Mouse (Mus musculus): Measurements from ENCODE around the gene Mroh7.
"Not testable (repeated sequence)": the region's sequence is repeated elsewhere in the genome, so short reads cannot be mapped to it uniquely, and the experiment has no call there.

Mroh7 gene

GRCm38 (mm10) chr4:106730814-106731213, at the start of gene Mroh7:
Gene Mroh7 (minus strand): TSS chr4:106730925.
- in situ Hi-C loops (cut with MboI, MseI), result no loop called here

GRCm38 (mm10) chr4:106780045-106780444, 49.3 kb upstream of the Mroh7 start:
- in situ Hi-C loops (cut with MboI, MseI), result no loop called here

GRCm38 (mm10) chr4:106778116-106778788, 47.5 kb upstream of the Mroh7 start:
- in situ Hi-C loops (cut with MboI, MseI), result no loop called here

GRCm38 (mm10) chr4:106776998-106777397, 46.3 kb upstream of the Mroh7 start:
- in situ Hi-C loops (cut with MboI, MseI), result no loop called here

DNA sequence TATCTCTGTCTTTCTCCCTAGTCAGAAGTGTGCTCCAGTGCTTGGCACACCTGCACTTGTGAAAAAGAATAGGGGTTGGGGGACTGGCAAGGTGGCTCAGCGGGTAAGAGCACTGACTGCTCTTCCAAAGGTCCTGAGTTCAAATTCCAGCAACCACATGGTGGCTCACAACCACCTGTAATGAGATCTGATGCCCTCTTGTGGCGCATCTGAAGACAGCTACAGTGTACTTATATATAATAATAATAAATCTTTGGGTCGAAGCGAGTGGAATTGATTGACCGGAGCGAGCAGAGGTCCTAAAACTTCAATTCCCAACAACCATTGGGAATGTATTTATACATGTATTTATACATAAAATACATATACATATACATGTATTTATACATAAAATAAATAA, 45.0 kb upstream of the Mroh7 start:
- in situ Hi-C loops (cut with MboI, MseI), result not testable (repeated sequence)

GRCm38 (mm10) chr4:106772558-106772957, 41.8 kb upstream of the Mroh7 start:
- in situ Hi-C loops (cut with MboI, MseI), result no loop called here

DNA sequence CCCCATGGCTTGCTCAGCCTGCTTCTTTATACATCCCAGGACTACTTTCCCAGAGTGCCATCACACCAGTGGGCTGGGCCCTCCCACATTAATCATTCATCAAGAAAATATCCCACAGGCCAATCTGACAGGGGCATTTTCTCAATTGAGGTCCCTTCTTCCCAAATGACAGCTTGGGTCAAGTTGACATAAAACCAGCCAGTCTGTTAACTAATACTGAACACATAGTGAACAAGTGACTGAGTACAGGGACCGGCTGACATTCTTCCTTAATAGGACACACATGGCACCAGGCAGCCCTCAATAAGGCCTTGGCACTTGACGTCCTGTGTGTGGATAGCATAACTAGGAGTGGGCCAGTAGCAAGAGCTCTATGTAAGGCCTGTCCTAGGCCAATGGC, 38.6 kb upstream of the Mroh7 start:
- in situ Hi-C loops (cut with MboI, MseI), result no loop called here

- in situ Hi-C loops (cut with MboI, MseI), result no loop called here
Measured at GRCm38 (mm10) chr4:106764166-106764565, 33.4 kb upstream of the Mroh7 start.

DNA sequence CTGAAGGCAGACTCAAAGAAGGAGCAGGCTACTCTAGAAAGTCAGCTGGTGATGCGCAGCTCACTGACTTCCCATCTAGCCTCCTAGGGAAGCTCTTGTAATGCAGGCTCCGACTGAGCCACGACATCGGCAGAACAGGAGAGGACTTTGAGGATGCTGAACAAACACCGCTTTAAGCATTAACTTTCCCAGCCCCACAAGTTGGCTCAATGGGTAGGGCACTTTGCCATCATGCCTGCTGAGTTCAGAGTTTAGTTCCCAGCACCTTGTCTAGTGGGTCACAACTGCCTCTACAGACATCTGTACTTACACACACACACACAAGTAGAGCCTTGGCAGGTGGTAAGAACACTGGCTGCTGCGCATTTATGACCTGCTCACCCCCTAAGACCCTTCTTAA, 21.0 kb upstream of the Mroh7 start:
- in situ Hi-C loops (cut with MboI, MseI), result no loop called here

- in situ Hi-C loops (cut with MboI, MseI), result no loop called here
Measured at GRCm38 (mm10) chr4:106749699-106750098, 19.0 kb upstream of the Mroh7 start.

- in situ Hi-C loops (cut with MboI, MseI), result no loop called here
Measured at GRCm38 (mm10) chr4:106747001-106747580, 16.4 kb upstream of the Mroh7 start.

- in situ Hi-C loops (cut with MboI, MseI), result no loop called here
Measured at GRCm38 (mm10) chr4:106745862-106746261, 15.1 kb upstream of the Mroh7 start.

DNA sequence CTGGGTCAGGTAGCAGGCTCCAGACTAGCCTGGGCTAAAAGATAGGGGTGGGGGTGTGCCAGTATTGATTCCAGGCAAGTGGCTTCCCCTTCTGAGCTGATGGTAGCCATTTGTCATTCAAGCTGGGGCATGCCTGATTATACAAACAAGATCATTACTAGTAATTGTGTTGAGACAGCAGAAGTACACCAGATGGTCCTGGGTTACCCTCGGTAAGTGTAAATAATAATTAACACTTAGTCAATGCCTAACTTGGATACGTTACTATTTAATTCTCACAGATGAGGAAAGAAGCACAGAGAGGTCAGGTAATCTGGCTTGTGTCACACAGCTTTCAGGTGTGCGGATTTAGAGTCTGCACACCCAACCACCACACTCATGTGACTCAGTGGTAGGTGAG, 7.2 kb upstream of the Mroh7 start:
- in situ Hi-C loops (cut with MboI, MseI), result no loop called here

DNA sequence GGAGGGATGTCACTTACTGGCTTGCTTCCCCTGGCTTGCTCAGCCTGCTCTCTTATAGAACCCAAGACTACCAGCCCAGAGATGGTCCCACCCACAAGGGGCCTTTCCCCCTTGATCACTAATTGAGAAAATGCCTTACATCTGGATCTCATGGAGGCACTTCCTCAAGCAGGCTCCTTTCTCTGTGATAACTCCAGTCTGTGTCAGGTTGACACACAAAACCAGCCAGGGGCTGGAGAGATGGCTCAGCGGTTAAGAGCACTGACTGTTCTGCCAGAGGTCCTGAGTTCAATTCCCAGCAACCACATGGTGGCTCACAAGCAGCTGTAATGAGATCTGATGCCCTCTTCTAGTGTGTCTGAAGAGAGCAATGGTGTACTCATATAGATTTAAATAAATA, 6.2 kb upstream of the Mroh7 start:
- in situ Hi-C loops (cut with MboI, MseI), result not testable (repeated sequence)

DNA sequence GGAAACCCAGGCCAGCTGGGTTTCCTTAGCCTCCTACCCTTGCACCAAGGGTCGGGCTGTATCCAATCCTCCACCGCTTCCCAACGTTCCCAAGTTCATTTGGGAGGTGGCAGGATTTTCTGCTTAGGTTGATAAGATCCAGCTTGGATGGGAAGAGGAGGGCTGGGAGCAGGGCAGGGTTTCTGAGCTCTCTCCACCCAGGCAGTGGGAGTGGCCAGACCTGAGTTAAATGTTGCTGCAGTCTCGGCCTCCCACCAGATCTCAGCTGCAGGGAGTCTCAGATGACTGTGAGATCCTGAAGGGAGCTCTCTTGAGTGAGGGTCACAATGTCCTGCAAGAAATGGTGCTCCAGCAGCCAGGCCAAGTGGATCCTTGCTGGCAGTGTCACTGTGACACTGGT, 2.9 kb upstream of the Mroh7 start, which contains the start of gene Fam151a:
Gene Fam151a (plus strand): TSS at position 254 of the 400 bp plus-strand sequence.
- in situ Hi-C loops (cut with MboI, MseI), result no loop called here

DNA sequence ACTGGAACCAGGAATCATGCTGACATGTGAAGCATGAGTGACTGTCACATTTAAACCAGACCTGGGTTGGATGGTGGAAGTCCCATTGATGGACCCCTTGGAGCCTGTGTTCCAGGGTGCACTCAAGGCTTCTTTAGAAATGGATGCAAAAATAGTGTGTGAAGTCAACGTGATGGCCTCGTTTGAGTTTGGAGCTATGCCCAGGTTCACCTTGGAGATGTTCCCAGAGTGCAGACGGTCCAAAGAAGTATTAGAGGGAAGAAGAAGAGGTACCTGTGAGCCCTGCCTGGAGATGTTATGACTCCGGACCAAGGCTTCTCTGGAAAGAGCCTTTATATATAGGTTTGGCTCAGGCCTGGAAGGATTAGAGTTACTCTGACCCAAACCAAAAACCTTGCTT, 10.1 kb downstream of the Mroh7 start:
- in situ Hi-C loops (cut with MboI, MseI), result no loop called here

GRCm38 (mm10) chr4:106713622-106714021, 17.1 kb downstream of the Mroh7 start:
- in situ Hi-C loops (cut with MboI, MseI), result no loop called here

- in situ Hi-C loops (cut with MboI, MseI), result loop anchor here (5.0 kb wide), 1 partner anchor 76 kb away; no protein-coding TSS in a partner anchor
Measured at GRCm38 (mm10) chr4:106708408-106708807, 22.3 kb downstream of the Mroh7 start.

DNA sequence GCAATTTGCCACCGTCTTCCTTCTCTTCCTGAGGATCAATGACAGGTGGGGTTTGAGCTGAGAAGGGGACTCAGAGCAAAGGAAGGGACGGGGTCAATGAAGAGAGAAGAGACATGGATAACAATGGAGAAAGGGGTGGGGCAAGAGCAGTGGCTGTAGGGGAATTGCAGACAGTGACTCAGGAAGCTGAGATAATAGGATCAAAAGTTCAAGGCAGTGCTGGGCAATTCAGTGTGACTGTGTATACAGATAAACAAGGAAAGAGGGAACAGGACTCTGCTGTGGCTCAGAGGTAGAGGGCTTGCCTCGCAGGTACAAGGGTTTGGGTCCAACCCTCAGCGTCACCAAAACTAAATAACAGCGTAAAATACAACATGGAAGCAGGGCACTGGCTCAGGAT, 22.8 kb downstream of the Mroh7 start:
- in situ Hi-C loops (cut with MboI, MseI), result loop anchor here (5.0 kb wide), 1 partner anchor 76 kb away; no protein-coding TSS in a partner anchor

- in situ Hi-C loops (cut with MboI, MseI), result loop anchor here (5.0 kb wide), 1 partner anchor 73 kb away; no protein-coding TSS in a partner anchor
Measured at GRCm38 (mm10) chr4:106705096-106705665, 25.5 kb downstream of the Mroh7 start.

GRCm38 (mm10) chr4:106704416-106704815, 26.3 kb downstream of the Mroh7 start:
- in situ Hi-C loops (cut with MboI, MseI), result no loop called here

DNA sequence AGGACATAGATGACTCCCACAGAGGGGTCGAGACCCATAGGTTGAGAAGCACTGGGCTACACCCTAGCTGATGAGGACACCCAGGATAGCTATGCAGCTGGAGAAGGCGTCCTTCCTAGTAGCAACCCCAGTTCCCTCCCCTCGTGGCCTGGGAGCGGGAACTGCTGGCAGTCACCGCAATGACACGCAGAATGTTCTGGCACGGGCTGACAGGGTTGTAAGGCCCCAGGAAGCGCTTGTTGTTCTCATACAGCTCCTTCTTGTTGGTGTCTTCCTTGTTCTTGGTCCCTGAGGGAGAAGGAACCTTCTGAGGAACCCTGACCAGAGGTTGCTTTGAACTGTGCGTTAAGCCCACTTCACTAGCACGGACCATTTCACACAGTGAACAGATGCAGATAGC, 26.8 kb downstream of the Mroh7 start:
- in situ Hi-C loops (cut with MboI, MseI), result no loop called here

GRCm38 (mm10) chr4:106700798-106701197, 29.9 kb downstream of the Mroh7 start:
- in situ Hi-C loops (cut with MboI, MseI), result no loop called here

All from regulatory T cell (primary cell).